In genomic region chr6:113911094-113911493, GRCm38 (mm10) we compare ENCODE assay signal across 11 mouse cellular contexts.
A peak's percentile ranks its signal among the peaks of the same experiment; 100 is the strongest.
DNase-seq lines count a peak whose midpoint lies in the region; ATAC-seq and TF ChIP-seq lines count a peak whose summit lies in the region.
"Had no signal": no experiment of that assay in that cellular context is flagged by ENCODE, and none has a peak within 500 bp of the region (broad histone marks: within the 10 kb centered on the region; RNA-seq: fewer than 3 reads in every experiment).

No protein-coding gene starts in this region.

- TF ChIP-seq CTCF in hindbrain, postnatal 0 days (IDR thresholded peaks at IDR 0.05; ENCODE audit: low read depth): peak; percentile 71
- peak; percentile 33; the same call in 1 of the 2 replicates for TF ChIP-seq CTCF in small intestine, adult 2 months (IDR thresholded peaks at IDR 0.05; ENCODE audit: extremely low read depth, insufficient read length, insufficient replicate concordance, low read depth, low read length)

- H3K9ac ChIP-seq in hindbrain, postnatal 0 days (replicated peaks; ENCODE audit: low read length): no peak overlapping the region
- no peak overlapping the region for H3K9ac ChIP-seq in hindbrain, embryonic 11.5 days (ENCODE audit: low read depth, low read length)
- H3K9ac ChIP-seq: heart, embryonic 15.5 days; kidney, embryonic 15.5 days had no signal

- no peak for ATAC-seq in hindbrain, postnatal 0 days
- no peak for ATAC-seq in hindbrain, embryonic 11.5 days (ENCODE audit: low FRiP score)
- ATAC-seq: Patski had no signal

- WGBS in hindbrain, postnatal 0 days: 75% methylated on average over 16 of the region's 16 CpGs
- WGBS in hindbrain, embryonic 11.5 days: 73% methylated on average over 16 of the region's 16 CpGs
- 68% methylated on average over 16 of the region's 16 CpGs for WGBS in small intestine, adult 2 months

- H3K4me1 ChIP-seq in hindbrain, postnatal 0 days (ENCODE audit: insufficient read depth, low read length): no peaks in the 10 kb centered on the region
- no peaks in the 10 kb centered on the region for H3K4me1 ChIP-seq in hindbrain, embryonic 11.5 days (replicated peaks; ENCODE audit: control insufficient read depth, insufficient read depth, low read length)
- H3K4me1 ChIP-seq in small intestine, adult 2 months (ENCODE audit: control insufficient read depth, insufficient read depth, insufficient read length, low read length): no peaks in the 10 kb centered on the region
- H3K4me1 ChIP-seq: heart, embryonic 15.5 days; kidney, embryonic 15.5 days had no signal

- no peak overlapping the region for H3K27ac ChIP-seq in hindbrain, postnatal 0 days
- no peak overlapping the region for H3K27ac ChIP-seq in hindbrain, embryonic 11.5 days (ENCODE audit: low read depth, low read length)
- no peak overlapping the region for H3K27ac ChIP-seq in small intestine, adult 2 months (ENCODE audit: insufficient read depth, low read depth, low read length)
- H3K27ac ChIP-seq: heart, embryonic 15.5 days; kidney, embryonic 15.5 days had no signal

- no peaks in the 10 kb centered on the region for H3K27me3 ChIP-seq in hindbrain, postnatal 0 days (ENCODE audit: insufficient read depth, low read length)
- H3K27me3 ChIP-seq in hindbrain, embryonic 11.5 days (ENCODE audit: control insufficient read depth, insufficient read depth, low read length): no peaks in the 10 kb centered on the region
- H3K27me3 ChIP-seq in small intestine, adult 2 months (ENCODE audit: control insufficient read depth, insufficient read depth, low read length): no peaks in the 10 kb centered on the region
- H3K27me3 ChIP-seq: kidney, embryonic 15.5 days had no signal

- no peak for DNase-seq in hindbrain, postnatal 0 days (ENCODE audit: low spot score)
- no peak for DNase-seq in hindbrain, embryonic 11.5 days (ENCODE audit: low spot score)
- DNase-seq in right cerebral cortex, postnatal 14 days: peak; percentile 42
- DNase-seq in right cerebral cortex, postnatal 25 days: no peak
- DNase-seq in ZHBTc4 (ENCODE audit: low read depth, low spot score): peak; percentile 55
- no peak for DNase-seq in urinary bladder, postnatal 36 days (ENCODE audit: low spot score in 2 of 2)
- DNase-seq: thymus, adult 18-20 months had no signal

- no peak overlapping the region for H3K4me3 ChIP-seq in hindbrain, postnatal 0 days (ENCODE audit: low read length)
- no peak overlapping the region for H3K4me3 ChIP-seq in hindbrain, embryonic 11.5 days (ENCODE audit: low read depth, low read length)
- H3K4me3 ChIP-seq in small intestine, adult 2 months (ENCODE audit: low read depth, low read length): no peak overlapping the region
- H3K4me3 ChIP-seq: heart, embryonic 15.5 days; kidney, embryonic 15.5 days had no signal

- H3K9me3 ChIP-seq in hindbrain, postnatal 0 days (ENCODE audit: low read length): no peaks in the 10 kb centered on the region
- H3K9me3 ChIP-seq in hindbrain, embryonic 11.5 days (ENCODE audit: control insufficient read depth, low read length): no peaks in the 10 kb centered on the region
- H3K9me3 ChIP-seq: heart, embryonic 15.5 days; kidney, embryonic 15.5 days had no signal

- no peak overlapping the region for H3K4me2 ChIP-seq in hindbrain, postnatal 0 days (ENCODE audit: low read depth, low read length)
- H3K4me2 ChIP-seq in hindbrain, embryonic 11.5 days (replicated peaks; ENCODE audit: low read depth, low read length): no peak overlapping the region
- H3K4me2 ChIP-seq: heart, embryonic 15.5 days; kidney, embryonic 15.5 days had no signal

- no peaks in the 10 kb centered on the region for H3K36me3 ChIP-seq in hindbrain, postnatal 0 days (ENCODE audit: insufficient read depth, low read length)
- no peaks in the 10 kb centered on the region for H3K36me3 ChIP-seq in hindbrain, embryonic 11.5 days (ENCODE audit: control insufficient read depth, insufficient read depth, low read length)
- no peaks in the 10 kb centered on the region for H3K36me3 ChIP-seq in small intestine, adult 2 months (ENCODE audit: control insufficient read depth, insufficient read depth, low read length)
- H3K36me3 ChIP-seq: heart, embryonic 15.5 days; kidney, embryonic 15.5 days had no signal

- no peak for TF ChIP-seq POLR2A in small intestine, adult 2 months (IDR thresholded peaks at IDR 0.05; ENCODE audit: low read depth, low read length)

Comparison
In these comparisons a context has a peak if more than half of its experiments do, and no peak if none do; other contexts are left out.
1. DNase-seq: peak in right cerebral cortex, postnatal 14 days (single experiment) and ZHBTc4 (single experiment); none in hindbrain, postnatal 0 days (single experiment), hindbrain, embryonic 11.5 days (single experiment), right cerebral cortex, postnatal 25 days (single experiment) and urinary bladder, postnatal 36 days (0 of 2).